Mouse (Mus musculus) liver, embryonic 11.5 days (tissue): ENCODE data around the gene Smpd3. TPM values are rescaled to one million over a fixed set of nuclear protein-coding genes. Genes with fewer than 3 reads are reported as not detected.

Source experiments
- ATAC-seq: fragments of 200-750 bp; cut with Nextera tagmentation; replicated peaks from 2 replicates; pipeline ENCODE4 v1.8.0; 2017; ENCODE audit warnings: moderate number of reproducible peaks, mild to moderate bottlenecking, moderate TSS enrichment, moderate library complexity; ENCODE audit not compliant: low FRiP score
- DNase-seq: peaks from one replicate; pipeline ENCODE4 v3.0.0-alpha.2; 2017; ENCODE audit warnings: low spot score
- H3K27ac ChIP-seq: fragments of 300-500 bp; sonication (generic); 2 replicates; pipeline ENCODE4 v1.5.1; 2014; ENCODE audit warnings: mild to moderate bottlenecking, low read depth, low read length, control low read depth
- H3K27me3 ChIP-seq: fragments of 300-500 bp; sonication (generic); replicated peaks from 2 replicates; pipeline ENCODE4 v1.6.1; 2014; ENCODE audit warnings: low read length, mixed read lengths; ENCODE audit not compliant: control insufficient read depth, insufficient read depth
- H3K36me3 ChIP-seq: fragments of 300-500 bp; sonication (generic); 2 replicates; pipeline ENCODE4 v1.6.1; 2014; ENCODE audit warnings: mild to moderate bottlenecking, low read length, moderate library complexity, mixed read lengths; ENCODE audit not compliant: control insufficient read depth, insufficient read depth
- H3K4me1 ChIP-seq: fragments of 300-500 bp; sonication (generic); replicated peaks from 2 replicates; pipeline ENCODE4 v1.6.1; 2014; ENCODE audit warnings: low read length, mixed read lengths; ENCODE audit not compliant: control insufficient read depth, insufficient read depth
- H3K4me2 ChIP-seq: fragments of 300-500 bp; sonication (generic); 2 replicates; pipeline ENCODE4 v1.6.1; 2014; ENCODE audit warnings: mild to moderate bottlenecking, control low read depth, moderate library complexity
- H3K4me3 ChIP-seq: fragments of 300-500 bp; sonication (generic); 2 replicates; pipeline ENCODE4 v1.5.1; 2014; ENCODE audit warnings: low read depth, low read length, control low read depth
- H3K9ac ChIP-seq: fragments of 300-500 bp; sonication (generic); 2 replicates; pipeline ENCODE4 v1.6.1; 2014; ENCODE audit warnings: low read depth, low read length, control low read depth
- H3K9me3 ChIP-seq: fragments of 300-500 bp; sonication (generic); 2 replicates; pipeline ENCODE4 v1.6.1; 2016; ENCODE audit warnings: low read length, inconsistent platforms, mixed read lengths; ENCODE audit not compliant: control insufficient read depth
- WGBS: fragments of 180-500 bp; shearing (Covaris S2); extraction: QIAGEN DNeasy Blood & Tissue Kit; methylation state at CpG from one replicate; pipeline ENCODE4 v1.1.7; 2014; 5-methylcytosine and 5-hydroxymethylcytosine counted together
- polyA plus RNA-seq: library from polyadenylated mRNA; unstranded; fragments of >200 nt; fragmentation: Nextera tagmentation; extraction: Ambion mirVana; gene quantifications from 2 replicates; pipeline ENCODE4 v1.2.1, GENCODE M21; 2014

Smpd3 gene
- 1.3 and 2.2 TPM in 2 replicates for polyA plus RNA-seq

GRCm38 (mm10) chr8:106337852-106338521 lies at the start of gene Smpd3:
Gene Smpd3 (minus strand): TSS chr8:106337988.
- under 1% methylated on average over 45 of the region's 45 CpGs for whole genome bisulfite sequencing
- H3K27me3 ChIP-seq, result peaks cover 28% of the 10 kb centered on the region
- no peaks in the 10 kb centered on the region for H3K9me3 ChIP-seq
- DNase-seq (peak; percentile 99), ATAC-seq (peak; percentile 100)
- H3K36me3 ChIP-seq, result no peaks in the 10 kb centered on the region
- peak within 1 kb of the TSS; percentile 59 for H3K4me2 ChIP-seq
- H3K27ac ChIP-seq, result no peak within 1 kb of the TSS
- H3K4me1 ChIP-seq, result 0 out of 2 replicates have a peak, but pooled peaks cover 2% of the 10 kb centered on the region
- H3K9ac ChIP-seq, result no peak within 1 kb of the TSS
- peak within 1 kb of the TSS; percentile 50 for H3K4me3 ChIP-seq

GRCm38 (mm10) chr8:106381026-106381425 lies 43.2 kb upstream of the Smpd3 start:
- ATAC-seq (no peak), DNase-seq (no peak)
- Histone ChIP-seq H3K4me1 (no peaks in the 10 kb centered on the region), H3K27me3 (no peaks in the 10 kb centered on the region; the same call in 1 of the 2 replicates), H3K4me3 (no peak overlapping the region), H3K4me2 (no peak overlapping the region), H3K27ac (no peak overlapping the region), H3K9me3 (no peaks in the 10 kb centered on the region), H3K36me3 (no peaks in the 10 kb centered on the region), H3K9ac (no peak overlapping the region)
- WGBS, result 76% methylated on average over 6 of the region's 6 CpGs

GRCm38 (mm10) chr8:106379357-106379756 lies 41.6 kb upstream of the Smpd3 start:
- H3K27me3 ChIP-seq, result no peaks in the 10 kb centered on the region; the same call in 1 of the 2 replicates
- 73% methylated on average over 5 of the region's 5 CpGs for WGBS

GRCm38 (mm10) chr8:106378501-106379048 lies 40.8 kb upstream of the Smpd3 start:
- Histone ChIP-seq H3K4me1 (no peaks in the 10 kb centered on the region), H3K4me2 (no peak overlapping the region), H3K9ac (no peak overlapping the region), H3K27me3 (no peaks in the 10 kb centered on the region; the same call in 1 of the 2 replicates), H3K36me3 (no peaks in the 10 kb centered on the region), H3K9me3 (no peaks in the 10 kb centered on the region), H3K4me3 (no peak overlapping the region), H3K27ac (no peak overlapping the region)
- 0 out of 2 replicates have a peak, but pooled peaks have one; percentile 26 for ATAC-seq
- 49% methylated on average over 7 of the region's 7 CpGs for WGBS
- DNase-seq, result no peak

More at GRCm38 (mm10) chr8:106379357-106379756, 41.6 kb upstream of the Smpd3 start:
- H3K36me3 ChIP-seq, result no peaks in the 10 kb centered on the region
- H3K4me2 ChIP-seq, result no peak overlapping the region
- H3K9ac ChIP-seq, result no peak overlapping the region
- H3K9me3 ChIP-seq, result no peaks in the 10 kb centered on the region
- H3K4me3 ChIP-seq, result no peak overlapping the region
- DNase-seq, result no peak
- no peak overlapping the region for H3K27ac ChIP-seq
- ATAC-seq, result no peak
- H3K4me1 ChIP-seq, result no peaks in the 10 kb centered on the region

GRCm38 (mm10) chr8:106376862-106377261 lies 39.1 kb upstream of the Smpd3 start:
- Histone ChIP-seq H3K4me1 (no peaks in the 10 kb centered on the region), H3K9me3 (no peaks in the 10 kb centered on the region), H3K36me3 (no peaks in the 10 kb centered on the region), H3K4me2 (no peak overlapping the region), H3K9ac (no peak overlapping the region), H3K27me3 (no peaks in the 10 kb centered on the region), H3K4me3 (no peak overlapping the region), H3K27ac (no peak overlapping the region)
- no peak for DNase-seq
- WGBS, result 46% methylated on average over 9 of the region's 9 CpGs
- ATAC-seq, result no peak

- Histone ChIP-seq H3K27ac (no peak overlapping the region), H3K9ac (no peak overlapping the region)
These were observed 38.2 kb upstream of the Smpd3 start for GRCm38 (mm10) chr8:106375957-106376356.

GRCm38 (mm10) chr8:106369069-106369468 lies 31.3 kb upstream of the Smpd3 start:
- Histone ChIP-seq H3K27ac (no peak overlapping the region), H3K9me3 (no peaks in the 10 kb centered on the region), H3K36me3 (no peaks in the 10 kb centered on the region), H3K4me3 (no peak overlapping the region), H3K27me3 (no peaks in the 10 kb centered on the region), H3K4me1 (no peaks in the 10 kb centered on the region), H3K9ac (no peak overlapping the region), H3K4me2 (no peak overlapping the region)
- 80% methylated on average over 7 of the region's 7 CpGs for WGBS
- ATAC-seq (no peak), DNase-seq (no peak)

More at GRCm38 (mm10) chr8:106375957-106376356, 38.2 kb upstream of the Smpd3 start:
- ATAC-seq, result no peak
- no peaks in the 10 kb centered on the region for H3K9me3 ChIP-seq
- H3K4me3 ChIP-seq, result no peak overlapping the region
- DNase-seq, result no peak
- 74% methylated on average over 7 of the region's 7 CpGs for WGBS
- H3K4me1 ChIP-seq, result no peaks in the 10 kb centered on the region
- H3K36me3 ChIP-seq, result no peaks in the 10 kb centered on the region
- H3K4me2 ChIP-seq, result no peak overlapping the region
- H3K27me3 ChIP-seq, result no peaks in the 10 kb centered on the region

- Histone ChIP-seq H3K9ac (no peak overlapping the region), H3K4me3 (no peak overlapping the region), H3K4me2 (no peak overlapping the region), H3K36me3 (no peaks in the 10 kb centered on the region), H3K9me3 (no peaks in the 10 kb centered on the region), H3K27me3 (no peaks in the 10 kb centered on the region), H3K27ac (no peak overlapping the region), H3K4me1 (no peaks in the 10 kb centered on the region)
- DNase-seq (no peak), ATAC-seq (no peak)
- 60% methylated on average over 3 of the region's 3 CpGs for WGBS
These were observed 30.7 kb upstream of the Smpd3 start for GRCm38 (mm10) chr8:106368501-106368900.

GRCm38 (mm10) chr8:106364837-106365236 lies 27.0 kb upstream of the Smpd3 start:
- H3K36me3 ChIP-seq, result no peaks in the 10 kb centered on the region
- H3K27ac ChIP-seq, result no peak overlapping the region
- H3K9ac ChIP-seq, result no peak overlapping the region
- no peaks in the 10 kb centered on the region for H3K9me3 ChIP-seq
- H3K27me3 ChIP-seq, result no peaks in the 10 kb centered on the region
- no peak for ATAC-seq
- H3K4me2 ChIP-seq, result no peak overlapping the region
- WGBS, result 56% methylated on average over 5 of the region's 5 CpGs
- DNase-seq, result no peak
- no peaks in the 10 kb centered on the region for H3K4me1 ChIP-seq
- no peak overlapping the region for H3K4me3 ChIP-seq
